Mouse (Mus musculus): ENCODE results near the gene Arl5c.

GRCm38 (mm10) chr11:97942420-97943111, 53.4 kb downstream of the Arl5c start:
- TF ChIP-seq CTCF (IDR thresholded peaks at IDR 0.05; ENCODE audit: extremely low read depth, insufficient read length, insufficient replicate concordance, low read depth, low read length) (no peak), POLR2A (IDR thresholded peaks at IDR 0.05; ENCODE audit: low read depth, low read length) (no peak)
